Mouse (Mus musculus) erythroblast, embryonic 14.5 days (primary cell): Measurements from ENCODE around the gene Gm960.

Experiments used
- GATA1 ChIP-seq: IDR thresholded peaks from 2 replicates; pipeline ENCODE4 v1.6.1; 2012; ENCODE audit warnings: low read length, inconsistent platforms, mixed read lengths
- TAL1 ChIP-seq: IDR thresholded peaks from 3 replicates; pipeline ENCODE4 v1.6.1; 2012; ENCODE audit warnings: low read length, inconsistent platforms, mixed read lengths

DNA sequence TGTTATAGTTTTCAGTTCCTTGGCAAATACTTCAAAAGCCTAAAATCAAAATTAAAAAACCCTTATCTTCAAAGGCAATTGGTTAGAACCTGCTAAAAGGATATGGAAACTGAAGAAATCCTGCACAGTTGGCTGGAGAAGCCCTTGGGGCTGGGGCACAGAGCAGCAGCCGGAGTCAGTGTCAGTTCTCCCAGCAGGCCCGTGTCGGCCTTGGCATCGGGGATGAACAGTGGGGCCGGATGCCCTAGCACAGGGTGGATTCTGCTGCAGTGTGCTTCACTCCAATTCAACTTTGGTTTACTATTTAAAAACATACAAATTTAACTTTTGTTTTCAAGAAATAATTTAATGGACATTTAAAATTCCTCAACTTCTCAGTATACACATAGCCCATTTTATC lies 40.3 kb downstream of the Gm960 start:
- no peak for TF ChIP-seq TAL1
- no peak for TF ChIP-seq GATA1
